Mouse (Mus musculus): Measurements from ENCODE around the gene Abcg8. TPM values are rescaled to one million over a fixed set of nuclear protein-coding genes. Genes with fewer than 3 reads are reported as not detected.

The Abcg8 gene
- polyA plus RNA-seq, 1 experiment from 2014 or later: 5.6 TPM

DNA sequence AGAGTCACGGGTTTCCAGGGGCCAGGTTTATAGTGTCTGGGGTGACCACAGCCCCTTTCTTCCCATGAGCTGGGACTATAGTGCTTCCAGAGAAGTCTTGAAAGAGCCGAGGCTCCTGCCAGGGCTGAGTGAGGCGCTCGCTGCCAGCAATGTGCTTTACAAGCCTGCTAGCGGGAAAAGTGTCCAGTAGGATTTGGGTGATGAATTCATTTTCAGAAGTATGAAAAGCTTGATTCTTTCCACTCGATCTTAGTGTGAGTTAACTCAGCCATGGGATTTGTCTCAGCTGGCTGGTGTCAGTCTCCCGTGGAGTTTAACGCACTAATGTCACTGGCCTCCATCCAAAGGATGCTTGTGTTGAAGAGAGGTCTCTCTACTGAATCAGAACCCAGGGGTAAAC is 39.8 kb upstream of the Abcg8 start:
- no peak overlapping the region for H3K27ac ChIP-seq (ENCODE audit: low read depth)
- H3K9me3 ChIP-seq (ENCODE audit: low read length): no peaks in the 10 kb centered on the region
- no peak for ATAC-seq
- H3K4me1 ChIP-seq (ENCODE audit: insufficient read depth): no peaks in the 10 kb centered on the region
- H3K36me3 ChIP-seq (replicated peaks; ENCODE audit: insufficient read depth, low read length): no peaks in the 10 kb centered on the region
- H3K4me3 ChIP-seq (ENCODE audit: low read depth, low read length): no peak overlapping the region
- no peak for DNase-seq
- H3K27me3 ChIP-seq (ENCODE audit: insufficient read depth, low read length): no peaks in the 10 kb centered on the region
- WGBS (ENCODE audit: insufficient replicate concordance): 78% methylated on average over 8 of the region's 8 CpGs
- TF ChIP-seq EP300 (IDR thresholded peaks at IDR 0.05; ENCODE audit: low read depth) (no peak), CTCF (IDR thresholded peaks at IDR 0.05; ENCODE audit: low read depth) (no peak)
- no peak overlapping the region for H3K4me2 ChIP-seq (ENCODE audit: low read depth, low read length)
- H3K9ac ChIP-seq (replicated peaks): no peak overlapping the region

DNA sequence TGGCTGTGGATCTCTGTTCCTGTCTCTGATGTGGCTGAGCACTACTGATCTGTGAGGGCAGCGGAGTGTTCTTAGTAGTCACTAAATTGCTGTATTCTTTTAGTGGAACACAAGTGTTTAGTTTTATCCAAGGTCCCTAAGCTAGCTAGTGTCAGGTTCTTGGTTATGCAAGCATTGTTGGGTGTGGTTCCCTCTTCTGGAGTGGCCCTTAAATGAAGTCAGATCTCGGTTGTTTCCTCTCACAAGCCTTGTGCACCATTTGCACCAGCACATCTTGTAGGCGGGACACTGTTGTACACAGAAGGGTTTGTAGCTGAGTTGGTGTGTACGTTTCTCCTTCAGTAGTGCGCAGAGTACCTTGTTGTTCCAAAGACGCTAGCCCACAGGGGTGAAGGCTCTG is 38.1 kb upstream of the Abcg8 start:
- Histone ChIP-seq H3K27ac (ENCODE audit: low read depth) (no peak overlapping the region), H3K4me3 (ENCODE audit: low read depth, low read length) (no peak overlapping the region), H3K27me3 (ENCODE audit: insufficient read depth, low read length) (no peaks in the 10 kb centered on the region), H3K36me3 (replicated peaks; ENCODE audit: insufficient read depth, low read length) (no peaks in the 10 kb centered on the region), H3K4me1 (ENCODE audit: insufficient read depth) (no peaks in the 10 kb centered on the region), H3K9me3 (ENCODE audit: low read length) (no peaks in the 10 kb centered on the region), H3K4me2 (ENCODE audit: low read depth, low read length) (no peak overlapping the region), H3K9ac (replicated peaks) (no peak overlapping the region)
- 80% methylated on average over 6 of the region's 6 CpGs for WGBS (ENCODE audit: insufficient replicate concordance)
- ATAC-seq (no peak), DNase-seq (no peak)
- TF ChIP-seq EP300 (IDR thresholded peaks at IDR 0.05; ENCODE audit: low read depth) (no peak), CTCF (IDR thresholded peaks at IDR 0.05; ENCODE audit: low read depth) (no peak)

DNA sequence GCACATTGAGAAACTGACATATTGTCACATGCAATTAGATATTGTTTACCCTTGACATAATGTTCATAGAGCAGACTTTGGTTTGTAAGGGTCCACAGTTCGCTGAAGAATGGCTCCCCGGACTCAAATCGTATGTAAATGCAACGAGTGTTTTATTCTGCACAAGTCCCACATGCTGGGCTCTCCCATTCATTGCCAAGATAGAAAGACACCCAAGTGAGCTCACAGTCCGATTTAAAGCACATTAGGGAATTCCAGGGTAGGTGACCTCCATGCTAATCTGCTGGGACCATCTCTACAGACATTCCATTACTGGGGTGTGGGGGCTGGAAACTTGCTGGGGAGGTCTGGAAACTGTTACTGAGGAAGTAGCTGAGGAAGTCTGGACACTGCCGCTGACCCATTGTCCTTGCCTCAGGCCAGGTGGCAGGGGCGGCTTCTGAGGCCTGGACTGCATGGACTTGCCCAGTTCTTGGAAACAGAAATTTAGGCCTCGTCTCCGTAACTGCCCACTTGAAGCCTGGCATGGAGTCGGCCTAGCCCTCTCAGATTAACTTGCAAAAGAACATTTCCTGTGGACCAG is 36.2 kb upstream of the Abcg8 start:
- DNase-seq (no peak), ATAC-seq (no peak)
- Histone ChIP-seq H3K27me3 (ENCODE audit: insufficient read depth, low read length) (no peaks in the 10 kb centered on the region), H3K9me3 (ENCODE audit: low read length) (no peaks in the 10 kb centered on the region), H3K9ac (replicated peaks) (no peak overlapping the region), H3K27ac (ENCODE audit: low read depth) (no peak overlapping the region), H3K4me3 (ENCODE audit: low read depth, low read length) (no peak overlapping the region), H3K36me3 (replicated peaks; ENCODE audit: insufficient read depth, low read length) (no peaks in the 10 kb centered on the region), H3K4me2 (ENCODE audit: low read depth, low read length) (no peak overlapping the region), H3K4me1 (ENCODE audit: insufficient read depth) (no peaks in the 10 kb centered on the region)
- TF ChIP-seq CTCF (IDR thresholded peaks at IDR 0.05; ENCODE audit: low read depth): no peak
- TF ChIP-seq EP300 (IDR thresholded peaks at IDR 0.05; ENCODE audit: low read depth): no peak
- 77% methylated on average over 10 of the region's 10 CpGs for WGBS (ENCODE audit: insufficient replicate concordance)

DNA sequence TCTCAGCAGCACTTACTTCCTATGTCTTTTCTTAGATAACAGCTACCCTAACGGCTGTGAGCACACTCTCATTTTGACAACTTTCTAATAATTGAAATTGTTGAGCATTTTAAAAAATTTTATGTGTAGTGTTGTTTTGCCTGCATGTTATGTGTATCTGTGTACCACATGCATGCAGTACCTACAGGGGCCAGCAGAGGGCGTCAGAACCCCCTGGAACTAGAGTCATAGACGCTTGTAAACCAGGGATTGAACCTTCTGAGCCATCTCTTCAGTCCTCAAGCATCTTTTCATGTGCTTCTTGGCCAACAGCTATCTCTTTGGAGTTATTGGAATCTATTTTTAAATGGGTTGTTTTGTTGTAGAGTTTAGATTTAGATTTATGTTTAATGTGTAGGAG is 34.2 kb upstream of the Abcg8 start:
- no peaks in the 10 kb centered on the region for H3K9me3 ChIP-seq (ENCODE audit: low read length)
- DNase-seq (peak; percentile 74), ATAC-seq (no peak)
- H3K27ac ChIP-seq (ENCODE audit: low read depth): no peak overlapping the region
- WGBS (ENCODE audit: insufficient replicate concordance): 31% methylated on average over 3 of the region's 3 CpGs
- peak; percentile 88 for TF ChIP-seq CTCF (IDR thresholded peaks at IDR 0.05; ENCODE audit: low read depth)
- TF ChIP-seq EP300 (IDR thresholded peaks at IDR 0.05; ENCODE audit: low read depth): no peak
- no peak overlapping the region for H3K9ac ChIP-seq (replicated peaks)
- peaks cover 2% of the 10 kb centered on the region; the same call in 1 of the 2 replicates for H3K4me1 ChIP-seq (ENCODE audit: insufficient read depth)
- no peak overlapping the region for H3K4me3 ChIP-seq (ENCODE audit: low read depth, low read length)
- no peak overlapping the region for H3K4me2 ChIP-seq (ENCODE audit: low read depth, low read length)
- H3K36me3 ChIP-seq (replicated peaks; ENCODE audit: insufficient read depth, low read length): no peaks in the 10 kb centered on the region
- no peaks in the 10 kb centered on the region for H3K27me3 ChIP-seq (ENCODE audit: insufficient read depth, low read length)

DNA sequence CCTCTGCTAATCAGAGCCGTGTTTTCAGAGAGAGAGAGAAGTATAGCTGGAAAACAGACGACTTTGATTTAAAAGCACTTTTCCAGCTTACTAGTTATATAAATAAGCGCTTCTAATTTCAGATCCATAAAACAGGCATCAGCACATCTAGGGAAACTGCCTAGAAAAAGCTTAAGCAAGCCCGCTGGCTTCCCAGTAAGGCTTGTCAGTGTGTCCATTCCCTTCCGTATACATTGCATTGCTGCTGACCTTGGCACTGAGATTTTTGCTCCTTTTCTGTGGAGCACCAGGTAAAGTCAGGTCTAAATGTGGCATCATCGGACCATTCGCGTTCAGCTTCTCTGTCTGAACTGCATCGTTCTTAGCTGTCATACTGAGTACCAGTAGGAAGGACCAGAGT is 33.8 kb upstream of the Abcg8 start:
- TF ChIP-seq CTCF (IDR thresholded peaks at IDR 0.05; ENCODE audit: low read depth) (no peak), EP300 (IDR thresholded peaks at IDR 0.05; ENCODE audit: low read depth) (no peak)
- Histone ChIP-seq H3K36me3 (replicated peaks; ENCODE audit: insufficient read depth, low read length) (no peaks in the 10 kb centered on the region), H3K27me3 (ENCODE audit: insufficient read depth, low read length) (no peaks in the 10 kb centered on the region), H3K4me1 (ENCODE audit: insufficient read depth) (peaks cover 2% of the 10 kb centered on the region; the same call in 1 of the 2 replicates), H3K9me3 (ENCODE audit: low read length) (no peaks in the 10 kb centered on the region), H3K4me3 (ENCODE audit: low read depth, low read length) (no peak overlapping the region), H3K27ac (ENCODE audit: low read depth) (no peak overlapping the region), H3K9ac (replicated peaks) (no peak overlapping the region), H3K4me2 (ENCODE audit: low read depth, low read length) (no peak overlapping the region)
- 85% methylated on average over 9 of the region's 9 CpGs for WGBS (ENCODE audit: insufficient replicate concordance)
- no peak for ATAC-seq
- no peak for DNase-seq

DNA sequence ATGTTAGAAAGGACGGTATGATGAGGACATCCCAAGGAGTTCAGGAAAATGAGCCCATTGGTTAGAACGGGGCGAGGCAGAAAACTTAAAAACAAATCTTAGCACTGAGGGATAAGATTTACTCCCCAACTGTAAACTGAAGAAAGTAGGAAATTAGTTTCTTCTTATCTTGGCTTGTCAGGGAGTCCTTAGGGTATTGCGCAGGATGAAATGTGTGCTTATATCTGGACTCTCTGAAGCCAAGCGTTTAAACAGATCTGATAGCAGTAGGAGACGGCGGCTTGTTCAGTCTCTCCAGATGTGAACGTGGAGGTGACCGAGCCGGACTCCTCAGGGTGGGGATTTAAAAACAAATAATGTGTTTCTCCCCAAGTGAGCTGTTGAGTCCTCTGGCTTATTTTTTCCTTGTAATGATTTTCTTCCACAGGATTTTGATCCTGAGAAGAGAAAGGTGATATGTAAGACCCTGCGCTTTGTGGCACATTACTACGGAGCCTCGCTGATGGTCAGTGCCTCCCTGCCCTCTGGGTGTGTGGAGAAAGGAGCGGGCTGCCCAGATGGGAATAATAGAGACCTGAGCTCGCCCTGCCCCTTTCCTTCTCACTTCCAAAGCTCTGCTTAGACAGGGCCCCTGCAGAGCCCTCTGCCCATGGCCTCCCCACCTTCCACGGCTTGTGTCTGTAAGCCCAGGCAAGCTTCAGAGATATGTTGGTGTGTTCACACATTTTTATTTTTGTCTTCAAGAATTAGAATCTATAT is 31.6 kb upstream of the Abcg8 start:
- Histone ChIP-seq H3K4me3 (ENCODE audit: low read depth, low read length) (no peak overlapping the region), H3K9me3 (ENCODE audit: low read length) (no peaks in the 10 kb centered on the region), H3K27me3 (ENCODE audit: insufficient read depth, low read length) (no peaks in the 10 kb centered on the region), H3K4me2 (ENCODE audit: low read depth, low read length) (no peak overlapping the region), H3K36me3 (replicated peaks; ENCODE audit: insufficient read depth, low read length) (no peaks in the 10 kb centered on the region), H3K9ac (replicated peaks) (no peak overlapping the region), H3K4me1 (ENCODE audit: insufficient read depth) (peaks cover 4% of the 10 kb centered on the region; the same call in 1 of the 2 replicates), H3K27ac (ENCODE audit: low read depth) (no peak overlapping the region)
- 57% methylated on average over 16 of the region's 16 CpGs for WGBS (ENCODE audit: insufficient replicate concordance)
- ATAC-seq (no peak), DNase-seq (no peak)
- no peak for TF ChIP-seq EP300 (IDR thresholded peaks at IDR 0.05; ENCODE audit: low read depth)
- TF ChIP-seq CTCF (IDR thresholded peaks at IDR 0.05; ENCODE audit: low read depth): no peak
